Mouse (Mus musculus) MEL (cell line): ENCODE data around the gene Gm20695.

Source experiments
- CTCF ChIP-seq, 3 experiments: IDR thresholded peaks in 2 of 3; conservative IDR thresholded peaks in 1 of 3; 2 replicates each; pipeline ENCODE4 v1.5.1; 2011 to 2012; ENCODE audit warnings: low read length in 3 of 3, low read depth in 2 of 3, mild to moderate bottlenecking in 2 of 3, improper control_type of control experiment in 1 of 3, inconsistent platforms in 1 of 3, mixed read lengths in 1 of 3, moderate library complexity in 1 of 3; ENCODE audit not compliant: control insufficient read depth in 1 of 3, insufficient read depth in 1 of 3, poor library complexity in 1 of 3, severe bottlenecking in 1 of 3
- E2F4 ChIP-seq: IDR thresholded peaks from 2 replicates; pipeline ENCODE4 v1.6.1; 2011; ENCODE audit warnings: low read depth, low read length, improper control_type of control experiment, borderline replicate concordance
- GATA1 ChIP-seq: IDR thresholded peaks from 2 replicates; pipeline ENCODE4 v1.6.1; 2011; ENCODE audit warnings: low read depth, low read length, improper control_type of control experiment
- KAT2A ChIP-seq: conservative IDR thresholded peaks from 2 replicates; pipeline ENCODE4 v1.6.1; 2012; ENCODE audit warnings: low read depth, low read length, improper control_type of control experiment, inconsistent platforms
- MAX ChIP-seq: IDR thresholded peaks from 2 replicates; pipeline ENCODE4 v1.6.1; 2011; ENCODE audit warnings: low read length, improper control_type of control experiment
- MYB ChIP-seq: IDR thresholded peaks from 2 replicates; pipeline ENCODE4 v1.6.1; 2011; ENCODE audit warnings: mild to moderate bottlenecking, low read depth, low read length, improper control_type of control experiment
- POLR2A ChIP-seq, 2 experiments: IDR thresholded peaks; 2 replicates each; pipeline ENCODE4 v1.6.1; 2011 to 2012; ENCODE audit warnings: low read length in 2 of 2, mild to moderate bottlenecking in 2 of 2, control low read depth in 1 of 2, improper control_type of control experiment in 1 of 2, low read depth in 1 of 2, moderate library complexity in 1 of 2; ENCODE audit not compliant: control insufficient read depth in 1 of 2, insufficient read depth in 1 of 2, poor library complexity in 1 of 2
- RCOR1 ChIP-seq: IDR thresholded peaks from 2 replicates; pipeline ENCODE4 v1.6.1; 2012; ENCODE audit warnings: low read depth, mild to moderate bottlenecking, inconsistent platforms, low read length, improper control_type of control experiment
- SMC3 ChIP-seq: IDR thresholded peaks from 2 replicates; pipeline ENCODE4 v1.6.1; 2011; ENCODE audit warnings: low read depth, low read length, improper control_type of control experiment
- TBP ChIP-seq: IDR thresholded peaks from 2 replicates; pipeline ENCODE4 v1.8.0; 2011; ENCODE audit warnings: low read depth, low read length, improper control_type of control experiment
- USF2 ChIP-seq, 2 experiments: IDR thresholded peaks; 2 replicates each; pipeline ENCODE4 v1.6.1; 2011 to 2012; ENCODE audit warnings: improper control_type of control experiment in 2 of 2, low read length in 2 of 2, borderline replicate concordance in 1 of 2, inconsistent platforms in 1 of 2, low read depth in 1 of 2, mild to moderate bottlenecking in 1 of 2; ENCODE audit not compliant: insufficient read depth in 1 of 2
- ZMIZ1 ChIP-seq: IDR thresholded peaks from 2 replicates; pipeline ENCODE4 v1.6.1; 2012; ENCODE audit warnings: low read depth, mild to moderate bottlenecking, inconsistent platforms, low read length, improper control_type of control experiment, moderate library complexity

GRCm38 (mm10) chr16:3839157-3839885, 45.1 kb upstream of the Gm20695 start:
- TF ChIP-seq MAX = no peak
- TF ChIP-seq RCOR1 = no peak
- TF ChIP-seq MYB = no peak
- no peak for TF ChIP-seq POLR2A (IDR thresholded peaks at IDR 0.05; ENCODE audit: control insufficient read depth in 1 of 2, insufficient read depth in 1 of 2, low read depth in 1 of 2, low read length in 2 of 2, poor library complexity in 1 of 2)
- TF ChIP-seq ZMIZ1 = no peak
- TF ChIP-seq USF2 (IDR thresholded peaks at IDR 0.05; ENCODE audit: borderline replicate concordance in 1 of 2, insufficient read depth in 1 of 2, low read depth in 1 of 2, low read length in 2 of 2) = no peak
- no peak for TF ChIP-seq E2F4
- TF ChIP-seq KAT2A = no peak
- no peak for TF ChIP-seq SMC3
- peak in 1 of 3 experiments; percentile 5; a peak in 1 of 6 replicates for TF ChIP-seq CTCF (IDR thresholded peaks at IDR 0.05 in 2 of 3, conservative IDR thresholded peaks at IDR 0.05 in 1 of 3; ENCODE audit: control insufficient read depth in 1 of 3, insufficient read depth in 1 of 3, low read depth in 2 of 3, low read length in 3 of 3, poor library complexity in 1 of 3, severe bottlenecking in 1 of 3)
- no peak for TF ChIP-seq GATA1
- TF ChIP-seq TBP = no peak
